Mouse (Mus musculus) cerebellum, postnatal 4 days (tissue): ENCODE measurements at regions not wholly inside any gene's neighbourhood (a gene's known extent, or its start where the extent isn't known, plus 50 kb on each side); places are given as distances from the start of the nearest gene placed in this dataset.
"Not testable (repeated sequence)": the region's sequence is repeated elsewhere in the genome, so short reads cannot be mapped to it uniquely, and the experiment has no call there.

Source experiments
- DNase-seq, 2 experiments: peaks; one replicate each; pipeline ENCODE4 v3.0.0; 2022; ENCODE audit warnings: low spot score in 2 of 2, mixed read lengths in 1 of 2

DNA sequence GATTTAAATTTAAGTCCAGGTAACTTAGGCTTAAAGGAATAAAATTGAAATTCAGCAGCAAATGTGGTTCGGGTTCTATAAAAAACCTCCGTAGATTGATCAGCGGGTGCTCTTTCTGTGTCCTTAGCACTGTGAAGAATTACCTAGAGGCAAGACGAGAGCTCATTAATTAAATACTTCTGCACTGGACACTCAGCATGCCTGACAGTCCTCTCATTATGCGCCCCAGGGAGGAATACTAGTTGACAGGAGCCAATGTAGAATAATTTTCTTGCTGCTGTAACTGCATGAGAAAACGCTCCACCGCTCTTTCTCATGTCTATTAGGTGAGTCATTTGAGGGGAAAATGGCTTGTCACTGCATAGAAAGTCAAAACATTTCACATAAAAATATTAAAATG, 228.1 kb downstream of the Brms1l start:
- DNase-seq: no peak

DNA sequence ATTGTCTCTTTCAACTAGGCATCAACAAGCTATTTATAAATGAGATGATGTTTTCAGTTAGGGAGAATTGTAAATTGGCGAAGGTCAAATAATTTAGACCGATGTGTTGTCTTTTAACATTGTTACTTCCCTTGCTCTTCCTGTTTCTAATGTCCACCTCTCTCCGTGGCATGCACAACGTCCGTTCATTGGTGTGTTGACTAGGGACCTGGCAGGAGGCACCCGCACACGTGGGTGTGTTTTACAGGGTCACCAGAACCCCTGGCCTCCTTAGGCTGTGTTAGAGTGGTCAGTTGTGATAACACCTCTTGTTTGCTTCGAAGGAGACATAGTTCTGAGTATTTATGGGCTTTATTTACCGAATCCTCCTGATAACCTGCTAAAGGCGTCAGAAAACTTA, 222.8 kb downstream of the Brms1l start:
- DNase-seq: no peak

DNA sequence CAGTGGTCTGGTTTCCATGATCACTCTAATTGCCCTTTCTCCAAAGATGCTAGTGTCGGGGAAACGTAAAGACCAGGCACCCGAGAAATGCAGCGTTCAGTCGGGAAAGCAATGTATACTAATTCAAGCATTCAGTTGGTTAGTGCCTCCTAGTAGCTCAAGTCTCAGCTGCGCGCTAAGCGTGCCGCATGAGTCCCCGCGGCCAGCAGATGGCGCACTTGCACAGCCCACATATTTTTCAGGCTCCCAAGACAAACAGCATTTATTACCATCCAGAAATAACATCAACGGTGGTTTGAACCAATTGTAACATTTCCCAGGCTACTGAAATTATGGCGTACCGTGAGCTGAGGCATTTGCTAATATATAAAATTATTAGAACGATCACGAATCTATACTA, 222.3 kb downstream of the Brms1l start:
- peak; percentile 83 to 89 for DNase-seq

DNA sequence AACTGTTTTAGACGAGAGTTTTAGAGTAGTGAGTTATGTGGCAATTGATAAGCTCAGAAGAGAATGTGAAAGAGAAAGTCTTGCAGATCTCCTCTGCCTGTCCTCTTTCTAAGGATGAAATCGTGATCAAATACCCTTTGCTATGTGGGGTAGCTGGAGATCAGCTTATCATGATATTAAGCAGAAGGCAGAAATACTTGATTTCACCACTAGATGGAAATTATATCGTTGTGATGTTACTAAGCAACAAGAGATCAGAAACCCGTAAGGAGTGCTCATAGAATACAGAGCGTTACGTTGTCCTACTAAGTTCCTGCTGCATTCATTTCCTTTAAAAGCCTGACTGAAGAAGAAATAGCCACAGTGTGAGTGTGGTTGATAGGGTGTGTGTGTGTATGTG, 219.3 kb downstream of the Brms1l start:
- no peak for DNase-seq

DNA sequence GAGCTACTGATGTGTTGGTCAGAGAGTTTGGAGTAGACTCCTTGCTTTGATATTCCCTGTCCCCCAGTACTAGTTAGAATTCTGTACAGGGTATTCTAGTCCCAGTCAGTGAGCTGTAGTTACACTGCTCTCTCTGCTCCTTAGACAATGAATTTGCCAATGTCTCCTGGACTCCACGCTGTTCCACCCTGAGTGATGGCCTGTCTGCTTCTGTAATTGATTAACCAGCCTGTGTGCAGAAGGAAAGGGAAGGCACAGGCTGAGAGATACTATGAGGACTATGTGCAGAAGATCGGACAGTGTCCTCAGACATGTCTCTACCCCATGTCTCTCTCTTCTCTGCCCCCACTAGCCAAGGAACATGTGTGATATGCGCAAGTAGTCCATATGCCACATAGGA, 209.9 kb downstream of the Brms1l start:
- DNase-seq: no peak

DNA sequence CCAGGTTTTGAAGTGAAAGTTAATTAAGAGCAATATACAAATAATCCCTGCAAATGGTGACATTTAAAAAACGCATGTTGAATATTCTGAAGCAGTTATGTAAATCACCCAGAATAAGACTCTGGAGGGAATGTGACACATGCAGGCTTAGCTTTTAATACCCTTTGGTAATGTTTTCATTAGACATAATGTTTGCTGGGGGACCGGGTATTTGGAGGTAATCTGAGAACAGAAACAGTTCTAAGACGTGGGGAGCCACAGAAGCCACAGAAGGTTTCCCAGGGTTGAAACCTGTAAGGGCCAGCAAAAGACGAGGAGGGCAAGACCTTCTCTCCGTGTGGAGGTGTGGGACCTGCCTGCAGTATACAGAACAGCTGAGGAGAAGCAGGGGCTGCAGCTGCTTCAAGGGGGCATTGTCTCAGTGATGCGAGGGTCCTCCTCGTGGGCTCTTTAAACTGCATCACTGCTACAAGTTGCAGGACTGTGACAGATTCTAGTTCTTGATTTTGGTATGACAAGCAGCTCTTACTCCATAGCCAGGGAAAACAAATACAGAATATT, 184.9 kb downstream of the Brms1l start:
- DNase-seq: no peak

DNA sequence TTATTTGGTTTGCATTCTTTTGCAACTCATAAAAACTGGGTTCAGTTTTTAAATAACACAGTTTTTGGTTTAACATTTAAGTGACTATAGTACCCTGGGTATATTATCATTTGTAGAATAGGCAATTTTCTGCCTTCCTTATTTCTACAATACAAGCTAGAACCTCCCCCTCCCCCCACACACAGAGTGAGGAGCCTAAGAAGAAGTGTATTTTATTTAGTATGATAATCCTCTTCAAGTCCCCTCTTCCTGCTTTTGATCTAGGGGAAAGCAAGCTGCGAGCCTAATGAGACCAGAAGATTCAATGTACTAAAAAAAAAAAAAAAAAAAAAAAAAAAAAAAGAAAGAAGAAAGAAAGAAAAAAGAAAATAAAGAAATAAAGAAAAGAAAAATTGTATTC, 184.4 kb downstream of the Brms1l start:
- DNase-seq: no peak

DNA sequence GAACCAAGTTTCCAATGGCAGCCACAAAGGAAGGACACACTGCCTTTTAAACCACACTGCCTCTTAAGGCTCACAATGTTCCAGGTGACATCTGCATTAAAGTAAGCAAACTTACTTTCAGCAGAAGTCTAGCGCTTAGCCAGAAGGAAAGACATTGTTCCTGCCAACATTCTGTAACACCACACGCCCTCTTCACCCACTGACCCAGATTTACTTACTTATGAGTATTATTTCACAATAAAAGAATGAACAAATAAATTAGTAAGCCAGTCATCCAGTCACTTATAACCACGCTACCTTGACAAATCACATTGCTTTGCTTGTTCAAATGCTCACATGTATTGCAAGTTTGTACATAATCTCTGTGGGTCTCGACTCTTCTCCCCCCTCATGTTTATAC, 173.9 kb downstream of the Brms1l start:
- no peak for DNase-seq

DNA sequence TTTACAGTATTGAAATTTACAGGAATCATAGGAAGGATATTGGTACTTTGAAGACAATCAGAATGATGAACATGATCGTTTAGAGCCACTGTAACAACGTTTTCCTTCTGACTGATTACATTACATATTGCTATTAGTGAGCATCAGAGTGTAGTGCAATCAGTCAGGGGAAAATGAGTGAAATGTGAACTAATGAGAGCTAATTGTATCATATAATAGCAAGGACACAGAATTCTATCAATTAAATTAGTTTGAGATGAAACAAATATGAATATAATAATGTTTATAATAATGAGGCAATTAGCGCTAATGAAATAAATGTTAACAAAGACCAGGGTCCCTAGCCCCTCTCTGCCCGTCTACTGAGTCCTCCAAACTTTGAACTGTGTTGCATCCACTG, 169.7 kb downstream of the Brms1l start:
- DNase-seq: no peak

DNA sequence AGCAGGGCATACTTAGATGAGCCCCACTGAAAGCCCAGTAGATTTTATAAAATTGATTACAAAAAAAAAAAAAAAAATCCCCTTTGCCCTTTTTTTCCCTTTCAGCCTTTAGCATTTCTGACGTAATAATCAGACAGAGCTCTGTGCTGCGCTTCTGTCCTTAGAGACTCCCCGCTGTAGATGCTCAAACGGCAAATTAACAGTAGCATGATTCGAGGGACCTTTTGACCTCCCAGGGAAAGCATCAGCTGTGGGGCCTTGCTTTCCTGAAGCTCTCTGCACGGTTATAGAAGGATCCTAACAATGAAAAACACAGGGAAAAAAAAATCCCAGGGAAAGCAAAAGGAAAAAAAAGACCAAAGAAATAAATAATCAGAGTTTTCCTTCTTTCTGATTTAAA, 169.2 kb downstream of the Brms1l start:
- DNase-seq: no peak

DNA sequence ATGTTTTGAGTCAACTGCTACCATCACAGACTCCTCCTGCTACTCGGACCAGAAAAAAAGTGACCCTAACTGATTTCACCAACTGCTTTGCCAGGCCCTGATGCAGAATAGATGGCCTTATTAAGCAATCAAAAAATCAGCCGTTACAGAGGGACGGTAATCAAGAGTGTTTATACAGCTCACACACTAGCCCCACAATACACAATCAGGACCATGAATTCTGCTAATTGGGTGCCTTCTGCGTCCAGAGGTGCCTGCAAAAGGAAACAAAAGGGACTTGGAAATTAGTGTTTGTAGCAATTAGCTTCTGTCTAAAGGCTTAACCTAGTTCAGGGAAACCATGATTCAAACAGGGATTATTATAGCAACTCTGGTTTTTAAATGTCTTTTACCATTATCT, 168.4 kb downstream of the Brms1l start:
- no peak for DNase-seq

DNA sequence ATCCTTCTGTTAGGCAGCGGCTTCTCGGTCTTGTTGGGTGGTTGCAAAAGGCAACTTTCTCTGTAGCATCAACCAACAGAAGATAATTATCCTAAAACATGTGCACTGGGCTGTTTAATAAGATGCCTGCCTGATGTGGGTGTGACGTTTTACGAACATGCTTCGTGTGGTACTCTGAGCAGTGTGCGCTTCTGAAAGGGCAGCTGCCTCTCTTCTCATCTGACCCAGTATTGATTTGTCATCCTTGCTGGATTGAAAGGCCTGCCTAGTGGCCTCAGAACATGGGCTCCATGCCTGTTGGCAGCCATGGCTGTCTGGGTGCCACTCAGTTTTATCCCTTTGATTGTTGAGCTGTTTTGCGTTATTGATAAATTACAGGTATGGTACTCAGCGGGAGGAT, 167.4 kb downstream of the Brms1l start:
- no peak for DNase-seq

DNA sequence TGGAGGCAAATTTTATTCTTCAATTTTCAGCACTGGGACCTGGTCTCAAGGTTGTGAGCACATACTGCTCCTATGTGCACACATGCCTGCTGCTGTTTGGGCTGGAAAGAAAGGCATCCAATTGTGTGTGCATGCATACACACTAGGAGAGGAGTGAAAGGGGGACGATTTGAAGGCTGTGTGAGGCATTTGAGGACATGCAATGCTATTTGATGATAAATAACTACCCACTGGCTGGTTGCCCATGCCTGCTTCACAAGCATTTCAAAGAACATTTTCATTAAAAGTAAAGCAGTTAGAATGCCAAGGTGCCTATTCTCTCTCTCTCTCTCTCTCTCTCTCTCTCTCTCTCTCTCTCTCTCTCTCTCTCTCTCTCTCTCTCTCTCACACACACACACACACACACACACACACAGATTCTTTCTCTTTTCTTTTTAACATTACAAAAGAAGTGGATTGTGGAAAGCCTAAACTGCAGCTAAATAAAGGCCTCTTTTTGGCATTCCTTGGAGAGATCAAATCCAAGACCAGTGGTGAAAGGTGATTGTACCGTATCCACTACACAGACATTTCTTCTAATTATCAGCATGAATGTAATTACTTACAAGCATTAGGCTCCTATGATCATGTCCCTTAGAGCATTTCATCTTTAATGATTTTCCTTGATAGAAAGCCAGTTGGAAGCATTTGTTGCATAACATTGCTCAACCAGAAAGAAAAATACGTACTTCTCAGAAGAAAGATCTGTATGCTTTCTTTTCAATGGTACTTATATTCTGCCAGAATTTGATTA, 160.7 kb downstream of the Brms1l start:
- no peak for DNase-seq

DNA sequence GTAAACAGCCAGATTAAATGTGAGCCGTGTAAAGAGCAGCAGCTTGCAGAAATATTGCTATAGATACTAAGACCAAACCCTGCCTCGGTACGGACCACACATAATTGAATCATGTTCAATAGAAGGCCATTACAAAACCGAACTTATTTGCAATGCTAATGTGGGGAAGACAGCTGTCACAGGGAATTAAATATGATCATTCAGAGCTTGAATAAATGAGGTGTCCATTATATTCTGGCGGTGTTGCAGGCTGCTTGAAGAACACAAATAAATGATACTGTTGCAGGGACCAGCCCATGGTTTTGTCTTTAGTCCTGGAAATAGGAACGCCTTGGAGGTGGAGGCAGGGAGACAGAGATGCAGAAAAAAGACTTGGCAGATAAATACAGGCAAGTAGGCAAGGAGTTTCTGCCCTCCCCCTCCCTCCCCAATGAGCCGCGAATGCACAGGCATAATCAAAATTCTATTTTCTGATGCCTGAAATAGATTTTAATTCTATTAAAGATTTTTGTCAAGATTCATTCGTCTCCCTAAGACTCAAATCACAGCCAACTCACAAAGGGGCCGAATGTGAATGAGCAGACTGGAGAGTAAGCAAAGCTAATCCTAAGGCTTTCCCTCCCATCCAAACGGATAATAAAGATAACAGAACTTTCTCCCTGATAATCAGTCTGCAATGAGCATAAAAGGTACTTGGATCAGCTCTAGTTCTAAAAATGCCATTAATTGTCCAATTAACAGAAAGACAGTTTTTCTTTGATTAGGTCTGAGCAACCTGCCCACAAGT, 147.6 kb downstream of the Brms1l start:
- DNase-seq: no peak

DNA sequence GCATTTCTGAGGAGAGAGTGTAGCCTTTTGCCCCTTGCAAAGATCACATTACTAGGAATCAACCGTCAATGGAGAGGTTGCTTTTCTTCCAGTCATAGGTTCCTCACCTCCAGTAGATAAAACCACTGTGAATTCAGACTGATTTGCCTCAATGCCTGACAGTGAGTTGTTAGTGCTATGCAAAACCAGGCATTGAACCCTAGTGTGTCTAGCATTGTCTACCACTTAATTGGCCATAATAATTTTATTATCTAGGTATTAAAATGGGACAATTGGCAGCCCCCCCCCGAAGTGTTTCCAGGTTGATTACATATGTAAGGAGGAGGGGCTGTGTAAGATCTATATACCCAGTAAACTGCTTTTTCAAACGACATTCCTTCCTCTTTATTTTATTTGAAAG, 147.0 kb downstream of the Brms1l start:
- DNase-seq: no peak

DNA sequence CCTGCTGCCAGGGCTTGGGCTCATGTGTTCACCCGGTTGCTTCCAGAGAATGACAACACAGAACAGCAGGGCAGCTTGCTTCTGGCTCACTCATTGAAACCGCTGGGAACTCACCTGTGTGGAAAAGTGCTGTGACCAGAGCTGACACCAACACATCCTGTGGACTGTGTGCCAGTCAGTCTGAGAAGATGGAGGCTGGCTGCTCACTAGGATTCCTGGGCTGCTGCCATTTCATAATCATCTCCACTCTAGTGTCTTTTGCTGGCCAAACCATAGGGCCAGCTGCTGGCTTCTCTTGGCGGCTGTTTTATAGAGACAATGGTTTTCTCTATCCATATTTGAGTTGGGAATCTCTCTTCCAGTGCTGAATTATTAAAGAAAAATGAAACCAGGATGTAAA, 138.1 kb downstream of the Brms1l start:
- DNase-seq: peak in 1 of 2 experiments; percentile 26

DNA sequence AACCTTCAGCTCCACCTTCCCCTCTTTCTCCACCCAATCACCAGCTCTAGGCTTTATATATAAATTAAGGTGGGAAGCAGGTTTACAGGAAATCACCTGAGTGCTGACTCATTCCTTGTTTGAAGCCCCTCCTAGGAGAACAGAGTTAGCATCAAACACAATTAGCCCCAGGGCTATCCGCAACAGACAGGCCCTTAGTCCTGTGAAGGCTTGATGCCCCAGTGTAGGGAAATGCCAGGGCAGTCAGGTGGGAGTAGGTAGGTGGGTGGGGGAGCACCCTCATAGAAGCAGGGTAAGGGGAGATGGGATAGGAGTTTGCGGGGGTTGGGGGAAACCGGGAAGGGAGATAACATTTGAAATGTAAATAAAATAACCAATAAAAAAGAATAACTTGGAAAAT, 123.2 kb downstream of the Brms1l start:
- not testable (repeated sequence) for DNase-seq

DNA sequence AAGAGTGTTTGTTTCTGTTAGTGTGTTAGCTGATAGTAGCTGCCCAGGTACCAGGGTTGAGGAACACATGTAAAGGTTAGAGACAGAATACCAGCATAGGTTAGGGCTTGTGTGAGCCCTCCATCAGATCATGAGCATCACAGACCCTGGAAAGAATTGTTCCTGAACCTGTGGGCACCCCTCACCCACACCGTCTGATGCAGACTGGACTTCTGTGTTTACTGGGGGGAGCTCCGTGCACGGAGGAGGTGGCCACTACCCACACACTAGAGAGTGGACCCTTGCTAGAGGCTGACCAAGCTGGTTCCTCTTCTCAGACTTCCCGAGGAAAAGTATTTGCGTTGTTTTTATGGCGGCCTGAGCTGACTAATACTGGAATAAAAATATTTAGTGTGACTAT, 104.4 kb downstream of the Brms1l start:
- DNase-seq: no peak

DNA sequence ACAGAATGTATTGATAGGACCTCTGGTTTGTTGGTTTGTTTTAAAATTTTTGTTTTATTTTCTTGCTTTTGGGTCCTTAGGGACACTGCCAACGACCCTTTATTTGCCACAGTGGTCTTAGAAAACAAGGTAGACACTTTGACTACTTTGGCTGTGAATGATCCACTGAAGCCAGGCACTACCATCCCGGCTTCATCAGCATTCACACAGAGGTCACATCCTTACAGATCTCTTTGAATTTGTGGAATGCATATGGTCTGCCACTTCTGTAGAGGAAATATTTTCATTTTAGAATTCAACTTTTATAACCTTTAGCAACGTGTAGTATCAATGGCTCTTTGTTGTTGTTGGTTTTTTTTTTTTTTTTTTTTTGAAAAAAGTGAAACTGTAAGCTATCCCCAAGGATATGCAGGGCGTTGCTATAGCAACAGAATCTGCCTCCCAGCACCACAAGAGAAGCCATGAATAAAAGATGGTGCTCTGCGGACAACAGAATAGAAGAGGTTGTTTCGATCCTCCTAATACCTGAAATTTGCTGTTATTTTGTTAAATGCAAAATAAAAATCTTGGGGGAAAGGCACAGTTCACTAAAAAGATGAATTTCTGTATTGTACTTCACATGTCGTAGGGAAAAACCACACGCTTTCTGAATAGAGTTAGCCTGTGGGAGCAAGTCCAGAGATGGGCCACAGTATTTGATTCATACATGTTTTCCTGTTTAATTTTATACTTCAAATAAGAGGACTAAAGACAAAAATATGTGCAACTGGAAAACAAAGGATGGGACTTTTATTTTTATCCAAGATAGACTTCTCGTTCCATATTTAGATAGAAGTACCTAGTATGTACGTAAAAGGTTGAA, 103.4 kb downstream of the Brms1l start:
- no peak for DNase-seq

DNA sequence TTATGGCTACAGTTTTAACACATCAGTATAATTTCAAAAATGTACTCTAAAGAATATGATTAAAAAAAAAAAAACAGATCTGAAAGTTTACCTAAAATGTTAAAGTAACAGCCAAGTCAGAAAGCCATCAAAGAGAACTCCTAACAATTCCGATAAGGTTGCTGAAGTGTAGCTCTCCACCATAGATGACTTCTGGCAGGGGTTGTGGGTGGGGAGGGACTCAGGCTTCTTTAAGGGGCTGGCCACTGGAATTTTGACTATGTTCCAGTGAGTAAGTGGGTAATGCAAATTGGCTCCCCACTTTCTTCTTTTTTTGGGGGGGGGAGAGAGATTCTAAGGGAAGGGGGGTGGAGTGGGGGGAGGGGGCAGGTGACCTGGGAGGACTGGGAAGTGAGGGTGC, 98.0 kb downstream of the Brms1l start:
- no peak for DNase-seq

DNA sequence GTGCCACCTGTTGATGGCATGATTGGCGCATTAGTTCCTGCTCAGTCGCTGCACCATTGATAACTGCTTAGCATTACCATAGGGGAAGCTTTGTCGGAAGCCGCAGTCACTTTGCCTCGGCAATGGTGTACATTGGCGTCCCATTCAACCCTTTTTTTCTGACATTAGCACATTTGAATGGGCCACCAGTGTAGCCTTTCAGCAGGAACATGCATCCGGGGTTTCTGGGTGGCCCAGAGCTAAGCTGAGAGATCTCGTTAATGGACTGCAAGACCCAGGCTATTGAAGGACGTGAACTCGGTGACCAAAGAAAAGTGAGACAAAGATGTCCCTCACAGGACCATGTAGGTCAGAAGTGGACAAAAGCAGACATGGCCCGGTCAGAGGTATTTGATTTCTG, 97.3 kb downstream of the Brms1l start:
- DNase-seq: no peak

DNA sequence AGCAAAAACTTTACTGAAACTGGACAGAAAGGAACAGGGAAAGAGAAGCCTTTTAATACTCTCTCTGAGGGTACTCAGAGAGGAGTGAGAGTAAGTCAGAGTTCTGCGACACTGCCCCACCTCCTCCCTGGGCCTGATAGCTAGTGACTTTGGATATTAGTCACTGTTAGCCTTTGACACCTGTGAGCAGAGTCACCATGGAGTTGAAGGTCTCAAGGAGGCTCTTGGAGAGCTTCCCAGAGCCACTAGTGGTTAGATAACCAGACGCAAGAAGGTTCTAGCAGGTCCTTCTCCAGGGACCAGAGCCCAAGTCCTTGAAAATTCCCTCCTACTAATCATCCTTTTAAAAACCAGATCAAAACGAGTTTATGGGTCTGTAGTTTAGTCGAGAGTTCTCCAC, 94.3 kb downstream of the Brms1l start:
- no peak for DNase-seq
